In the genomic region with DNA sequence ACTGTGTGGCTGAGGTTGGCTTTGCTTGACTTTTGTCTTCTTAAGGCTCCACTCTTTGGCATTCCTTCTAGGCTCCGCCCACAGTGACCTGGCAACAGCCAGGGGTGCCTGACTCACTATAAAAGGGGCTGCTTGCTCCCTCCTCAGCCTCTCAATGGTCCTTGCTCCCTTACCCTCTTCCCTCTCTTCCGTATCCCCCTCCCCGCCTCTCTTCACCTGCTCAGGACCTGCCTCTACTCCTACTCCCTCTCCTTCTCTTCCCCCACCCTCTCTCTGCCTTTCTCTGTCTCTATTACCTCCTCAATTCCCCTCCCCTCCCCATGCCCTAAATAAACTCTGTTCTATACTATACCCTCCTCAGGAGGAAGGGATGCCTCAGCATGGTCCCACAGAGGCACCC, we compare ENCODE assay signal across 28 mouse cellular contexts. TPM values are rescaled to one million over a fixed set of nuclear protein-coding genes. Genes with fewer than 3 reads are reported as not detected.
DNase-seq lines count a peak whose midpoint lies in the region; ATAC-seq and TF ChIP-seq lines count a peak whose summit lies in the region.
"Had no signal": no experiment of that assay in that cellular context is flagged by ENCODE, and none has a peak within 500 bp of the region (broad histone marks: within the 10 kb centered on the region; RNA-seq: fewer than 3 reads in every experiment).

No protein-coding gene starts in this region.

- H3K36me3 ChIP-seq in heart, embryonic 15.5 days = no peaks in the 10 kb centered on the region
- H3K36me3 ChIP-seq in liver, postnatal 0 days (replicated peaks; ENCODE audit: insufficient read depth, low read length) = no peaks in the 10 kb centered on the region
- H3K36me3 ChIP-seq: embryonic facial prominence, embryonic 13.5 days; forebrain, embryonic 10.5 days; forebrain, embryonic 15.5 days; hindbrain, embryonic 13.5 days; liver, embryonic 13.5 days had no signal

- TF ChIP-seq EP300 in liver, postnatal 0 days (IDR thresholded peaks at IDR 0.05; ENCODE audit: low read depth) = no peak

- H3K9ac ChIP-seq in heart, embryonic 15.5 days = no peak overlapping the region
- H3K9ac ChIP-seq in liver, postnatal 0 days (replicated peaks) = no peak overlapping the region
- H3K9ac ChIP-seq: embryonic facial prominence, embryonic 13.5 days; forebrain, embryonic 15.5 days; hindbrain, embryonic 13.5 days; liver, embryonic 13.5 days had no signal

- peaks cover 11% of the 10 kb centered on the region for H3K4me1 ChIP-seq in heart, embryonic 15.5 days (replicated peaks)
- peaks cover 11% of the 10 kb centered on the region for H3K4me1 ChIP-seq in liver, postnatal 0 days (ENCODE audit: insufficient read depth)
- H3K4me1 ChIP-seq: forebrain, embryonic 15.5 days; hindbrain, embryonic 13.5 days had no signal

- 82% methylated on average over 2 of the region's 3 CpGs for WGBS in heart, embryonic 15.5 days
- 70% methylated on average over 2 of the region's 3 CpGs for WGBS in liver, postnatal 0 days (ENCODE audit: insufficient replicate concordance)

- no peak overlapping the region for H3K4me2 ChIP-seq in heart, embryonic 15.5 days
- no peak overlapping the region for H3K4me2 ChIP-seq in liver, postnatal 0 days (ENCODE audit: low read depth, low read length)
- H3K4me2 ChIP-seq: embryonic facial prominence, embryonic 13.5 days; forebrain, embryonic 15.5 days; hindbrain, embryonic 13.5 days; liver, embryonic 13.5 days had no signal

- no peaks in the 10 kb centered on the region for H3K27me3 ChIP-seq in heart, embryonic 15.5 days
- no peaks in the 10 kb centered on the region for H3K27me3 ChIP-seq in liver, postnatal 0 days (ENCODE audit: insufficient read depth, low read length)
- H3K27me3 ChIP-seq: embryonic facial prominence, embryonic 13.5 days; forebrain, embryonic 15.5 days; hindbrain, embryonic 13.5 days; liver, embryonic 13.5 days had no signal

- no peak overlapping the region for H3K4me3 ChIP-seq in heart, embryonic 15.5 days
- no peak overlapping the region for H3K4me3 ChIP-seq in liver, postnatal 0 days (ENCODE audit: low read depth, low read length)
- H3K4me3 ChIP-seq: embryonic facial prominence, embryonic 13.5 days; forebrain, embryonic 10.5 days; forebrain, embryonic 15.5 days; heart, adult 2 months; hindbrain, embryonic 13.5 days; liver, embryonic 13.5 days had no signal

- no peak for TF ChIP-seq CTCF in liver, postnatal 0 days (IDR thresholded peaks at IDR 0.05; ENCODE audit: low read depth)

- 0 out of 2 replicates have a peak, but pooled peaks have one; percentile 7 for ATAC-seq in heart, embryonic 15.5 days (replicated peaks; ENCODE audit: insufficient number of reproducible peaks, insufficient read depth, low FRiP score, low read depth)
- ATAC-seq in liver, postnatal 0 days = no peak
- ATAC-seq: forebrain, embryonic 15.5 days; intestine, embryonic 16.5 days had no signal

- no peak overlapping the region for H3K27ac ChIP-seq in heart, embryonic 15.5 days
- H3K27ac ChIP-seq in liver, postnatal 0 days (ENCODE audit: low read depth) = peak overlapping the region; percentile 76
- H3K27ac ChIP-seq: embryonic facial prominence, embryonic 13.5 days; forebrain, embryonic 10.5 days; forebrain, embryonic 15.5 days; heart, adult 2 months; hindbrain, embryonic 13.5 days had no signal

- DNase-seq in heart, adult 18-20 months = no peak
- no peak for DNase-seq in liver, postnatal 0 days
- no peak for DNase-seq in liver
- DNase-seq in lung, postnatal 10 days = peak; percentile 18
- no peak for DNase-seq in lung, postnatal 25 days (ENCODE audit: low spot score)
- DNase-seq in layer of hippocampus, adult 11-12 months (ENCODE audit: low spot score) = no peak
- DNase-seq: adrenal gland, postnatal 14 days; cerebellum, adult 11 months; cerebellum, adult 9-11 months; embryo, embryonic 11 days; gastrocnemius, postnatal 25 days; heart, adult 2 months; heart, postnatal 4 days; kidney, adult 9 months; kidney, postnatal 36 days; layer of hippocampus, adult 9-11 months; liver, embryonic 13.5 days; midbrain, embryonic 14.5 days; thymus, adult 2 months; thymus, postnatal 36 days had no signal

- no peaks in the 10 kb centered on the region for H3K9me3 ChIP-seq in heart, embryonic 15.5 days (replicated peaks)
- no peaks in the 10 kb centered on the region for H3K9me3 ChIP-seq in liver, postnatal 0 days (ENCODE audit: low read length)
- H3K9me3 ChIP-seq: embryonic facial prominence, embryonic 13.5 days; forebrain, embryonic 10.5 days; forebrain, embryonic 15.5 days; hindbrain, embryonic 13.5 days; liver, embryonic 13.5 days had no signal

RNA-seq across cellular contexts. Expression of a gene that starts 20.3 kb away (rescaled TPM):
- polyA plus RNA-seq in heart, embryonic 15.5 days (2015; fragmentation: Nextera tagmentation; extraction: Ambion mirVana) = 94.8 and 103 TPM in 2 replicates
- total RNA-seq in heart, adult 18-20 months (2021) = 1 to 10 TPM; 3.7 to 5.0 TPM
- 295 and 302 TPM in 2 replicates for polyA plus RNA-seq in liver, postnatal 0 days (2015; fragmentation: Nextera tagmentation; extraction: Ambion mirVana)
- total RNA-seq: MEL; monocyte, adult 5-6 weeks had no signal
